Mouse (Mus musculus) macrophage (primary cell): ENCODE measurements around the gene Tle2. TPM values are rescaled to one million over a fixed set of nuclear protein-coding genes. Genes with fewer than 3 reads are reported as not detected.

Experiments
- H3K27ac ChIP-seq: fragments of 350-480 bp; formaldehyde crosslinking; 2 replicates; pipeline ENCODE4 v1.9.0; 2021
- H3K36me3 ChIP-seq: fragments of 350-480 bp; formaldehyde crosslinking; 2 replicates; pipeline ENCODE4 v1.9.0; 2021; ENCODE audit errors: inconsistent target
- H3K4me3 ChIP-seq: fragments of 350-480 bp; formaldehyde crosslinking; 2 replicates; pipeline ENCODE4 v1.9.0; 2021; ENCODE audit errors: inconsistent target
- H3K79me2 ChIP-seq: fragments of 350-480 bp; formaldehyde crosslinking; 2 replicates; pipeline ENCODE4 v1.9.0; 2021; ENCODE audit errors: inconsistent target
- WGBS: methylation state at CpG from one replicate; pipeline ENCODE4 v1.1.7; 2026; ENCODE audit warnings: inconsistent platforms; ENCODE audit not compliant: missing documents; 5-methylcytosine and 5-hydroxymethylcytosine counted together
- polyA plus RNA-seq: library from polyadenylated mRNA; stranded (reverse); fragments of 250-400 nt; gene quantifications from 3 replicates; pipeline ENCODE4 v1.2.4, GENCODE M21; 2018; ENCODE audit warnings: inconsistent platforms

Gene Tle2
- polyA plus RNA-seq, 1 experiment from 2014 or later, result 3.6 TPM

- 91% methylated on average over 22 of the region's 22 CpGs for WGBS
- Histone ChIP-seq H3K4me3 (peak overlapping the region; percentile 81), H3K27ac (peak overlapping the region; percentile 93), H3K79me2 (peaks cover 8% of the 10 kb centered on the region; the same call in 1 of the 2 replicates), H3K36me3 (no peaks in the 10 kb centered on the region; the same call in 1 of the 2 replicates)
These were observed 52.0 kb downstream of the Tle2 start for GRCm38 (mm10) chr10:81626101-81626993.

DNA sequence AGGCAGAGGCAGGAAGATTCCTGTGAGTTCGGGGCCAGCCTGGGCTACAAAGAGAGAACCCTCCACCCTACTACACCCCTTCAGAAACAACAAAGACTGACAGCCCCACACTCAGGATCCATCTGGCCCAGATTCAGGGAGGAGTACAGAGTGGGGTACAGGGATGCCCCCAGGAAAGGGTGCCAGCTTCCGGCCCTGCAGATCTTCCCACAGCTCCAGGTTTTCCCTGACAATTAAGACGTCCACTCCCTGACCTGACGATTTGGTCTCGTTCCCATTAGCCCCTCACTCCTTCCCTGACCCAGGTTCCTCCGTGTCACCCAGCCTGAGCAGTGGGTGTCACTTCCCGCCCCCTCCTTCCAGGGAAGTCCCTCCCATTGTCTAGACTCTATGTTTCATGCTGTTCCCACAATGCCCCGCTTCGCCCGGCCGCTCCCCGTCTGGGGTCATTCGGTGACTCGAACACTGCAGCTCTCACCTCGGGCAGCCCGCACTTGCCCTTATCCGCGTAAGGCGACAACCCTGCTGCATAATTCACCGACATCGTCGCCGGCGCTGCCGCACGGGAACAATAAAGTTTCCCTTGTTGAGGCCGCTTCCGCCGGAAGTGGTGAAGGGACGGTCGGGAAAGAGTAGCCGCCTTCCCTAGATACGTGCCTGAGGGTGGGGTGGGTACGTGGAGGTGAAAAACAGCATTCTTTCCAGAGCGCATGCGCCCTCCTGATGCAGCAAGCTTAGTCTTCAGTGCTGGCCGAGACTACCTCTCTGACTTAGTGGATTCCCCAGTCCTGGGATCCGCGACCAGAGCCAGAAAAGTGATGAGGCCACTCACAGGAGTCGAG lies 52.9 kb downstream of the Tle2 start, which contains the start of gene Sirt6:
TSS of gene Sirt6 (minus strand) at position 804 of the 842 bp plus-strand sequence.
- Histone ChIP-seq H3K36me3 (no peaks in the 10 kb centered on the region; the same call in 1 of the 2 replicates), H3K27ac (peak within 1 kb of the TSS; percentile 93), H3K4me3 (peak within 1 kb of the TSS; percentile 81), H3K79me2 (peaks cover 8% of the 10 kb centered on the region; the same call in 1 of the 2 replicates)
- 5% methylated on average over 40 of the region's 40 CpGs for WGBS

- Histone ChIP-seq H3K27ac (peak overlapping the region; percentile 93), H3K36me3 (no peaks in the 10 kb centered on the region; the same call in 1 of the 2 replicates), H3K79me2 (peaks cover 8% of the 10 kb centered on the region; the same call in 1 of the 2 replicates), H3K4me3 (peak overlapping the region; percentile 81)
- WGBS, result 27% methylated on average over 7 of the region's 7 CpGs
These were observed 53.5 kb downstream of the Tle2 start for GRCm38 (mm10) chr10:81627836-81628220.

- Histone ChIP-seq H3K4me3 (peak within 1 kb of the TSS; percentile 81), H3K79me2 (peaks cover 8% of the 10 kb centered on the region; the same call in 1 of the 2 replicates), H3K36me3 (no peaks in the 10 kb centered on the region; the same call in 1 of the 2 replicates), H3K27ac (peak within 1 kb of the TSS; percentile 93)
- 93% methylated on average over 16 of the region's 16 CpGs for WGBS
These were observed 54.0 kb downstream of the Tle2 start, which contains the start of gene Ankrd24 for GRCm38 (mm10) chr10:81628390-81628789. Gene Ankrd24 (plus strand): TSS chr10:81628540.

- H3K27ac ChIP-seq, result no peak overlapping the region
These were observed 59.1 kb downstream of the Tle2 start for GRCm38 (mm10) chr10:81633253-81634099.

GRCm38 (mm10) chr10:81636338-81636737 lies 62.0 kb downstream of the Tle2 start:
- H3K36me3 ChIP-seq, result no peaks in the 10 kb centered on the region
- H3K4me3 ChIP-seq, result no peak overlapping the region
- H3K79me2 ChIP-seq, result no peaks in the 10 kb centered on the region
- WGBS, result 36% methylated on average over 8 of the region's 8 CpGs
- no peak overlapping the region for H3K27ac ChIP-seq

More at GRCm38 (mm10) chr10:81633253-81634099, 59.1 kb downstream of the Tle2 start:
- whole genome bisulfite sequencing, result 9% methylated on average over 37 of the region's 37 CpGs
- H3K36me3 ChIP-seq, result no peaks in the 10 kb centered on the region
- peak overlapping the region; percentile 22; the same call in 1 of the 2 replicates for H3K4me3 ChIP-seq
- no peaks in the 10 kb centered on the region for H3K79me2 ChIP-seq

GRCm38 (mm10) chr10:81638101-81638500 lies 63.7 kb downstream of the Tle2 start:
- Histone ChIP-seq H3K27ac (no peak overlapping the region), H3K36me3 (no peaks in the 10 kb centered on the region), H3K4me3 (no peak overlapping the region), H3K79me2 (no peaks in the 10 kb centered on the region)
- WGBS, result 82% methylated on average over 6 of the region's 6 CpGs

Other genes starting within 250 kb of the Tle2 start
- gene Tbxa2r, start 245.8 kb upstream of the Tle2 start, polyA plus RNA-seq, result not detected in 3 replicates
- 0.07 TPM in 1 of 3 replicates, not detected in the others for gene Gipc3, start 231.3 kb upstream of the Tle2 start, polyA plus RNA-seq
- 33.1 to 54.6 TPM (median 42.5 TPM) in 3 replicates for gene Hmg20b, start 224.1 kb upstream of the Tle2 start, polyA plus RNA-seq
- 129 to 266 TPM (median 167 TPM) in 3 replicates for gene Mfsd12, start 217.1 kb upstream of the Tle2 start, polyA plus RNA-seq
- 1.5 to 9.8 TPM (median 2.5 TPM) in 3 replicates for gene 4930404N11Rik, start 208.7 kb upstream of the Tle2 start, polyA plus RNA-seq
- gene Fzr1, start 196.0 kb upstream of the Tle2 start, polyA plus RNA-seq, result 12.9 to 17.0 TPM (median 15.3 TPM) in 3 replicates
- gene Dohh, start 190.1 kb upstream of the Tle2 start, polyA plus RNA-seq, result 21.0 to 48.1 TPM (median 32.0 TPM) in 3 replicates
- gene Gm48551, start 190.1 kb upstream of the Tle2 start, polyA plus RNA-seq, result 0.07 to 1.0 TPM (median 0.46 TPM) in 3 replicates
- gene Gm48552, start 185.6 kb upstream of the Tle2 start, polyA plus RNA-seq, result 0.57 TPM in 1 of 3 replicates, not detected in the others
- gene Smim24, start 181.5 kb upstream of the Tle2 start, polyA plus RNA-seq, result 9.6 to 21.8 TPM (median 14.6 TPM) in 3 replicates
- 33.6 to 60.6 TPM (median 57.7 TPM) in 3 replicates for gene Nfic, start 118.9 kb upstream of the Tle2 start, polyA plus RNA-seq
- 0.04 TPM in 1 of 3 replicates, not detected in the others for gene Celf5, start 91.9 kb upstream of the Tle2 start, polyA plus RNA-seq
- gene Ncln, start 78.2 kb upstream of the Tle2 start, polyA plus RNA-seq, result 54.5 to 93.3 TPM (median 77.1 TPM) in 3 replicates
- gene S1pr4, start 74.4 kb upstream of the Tle2 start, polyA plus RNA-seq, result 0.14 to 0.26 TPM (median 0.14 TPM) in 3 replicates
- 4.6 to 16.6 TPM (median 10.2 TPM) in 3 replicates for gene Gna15, start 50.3 kb upstream of the Tle2 start, polyA plus RNA-seq
- gene Gna11, start 29.4 kb upstream of the Tle2 start, polyA plus RNA-seq, result 3.5 to 6.3 TPM (median 6.2 TPM) in 3 replicates
- gene Aes, start 15.1 kb upstream of the Tle2 start, polyA plus RNA-seq, result 301 to 334 TPM (median 303 TPM) in 3 replicates
- 9.8 to 17.4 TPM (median 16.7 TPM) in 3 replicates for gene Tle6, start 26.5 kb downstream of the Tle2 start, polyA plus RNA-seq
- gene BC025920, start 31.7 kb downstream of the Tle2 start, polyA plus RNA-seq, result 0.30 to 0.55 TPM (median 0.40 TPM) in 3 replicates
- gene Sirt6, start 53.2 kb downstream of the Tle2 start, polyA plus RNA-seq, result 7.3 to 9.1 TPM (median 8.1 TPM) in 3 replicates
- gene Ankrd24, start 54.0 kb downstream of the Tle2 start, polyA plus RNA-seq, result 10.3 to 12.0 TPM (median 11.5 TPM) in 3 replicates
- 2.2 to 2.9 TPM (median 2.6 TPM) in 3 replicates for gene Gm10778, start 74.5 kb downstream of the Tle2 start, polyA plus RNA-seq
- 3.1 to 4.4 TPM (median 3.4 TPM) in 3 replicates for gene Zfp433, start 130.3 kb downstream of the Tle2 start, polyA plus RNA-seq
- gene Gm3055, start 196.6 kb downstream of the Tle2 start, polyA plus RNA-seq, result 1.6 to 1.7 TPM (median 1.6 TPM) in 3 replicates
- 0.66 to 0.87 TPM (median 0.84 TPM) in 3 replicates for gene Gm4767, start 237.6 kb downstream of the Tle2 start, polyA plus RNA-seq